Mouse (Mus musculus): ENCODE measurements around the gene Fzd4.

GRCm38 (mm10) chr7:89401136-89401858, 2.9 kb upstream of the Fzd4 start:
- TF ChIP-seq CTCF (IDR thresholded peaks at IDR 0.05; ENCODE audit: borderline replicate concordance, control insufficient read depth, extremely low read depth, insufficient read depth, low read length, poor library complexity) (no peak), POLR2A (IDR thresholded peaks at IDR 0.05; ENCODE audit: control insufficient read depth, extremely low read depth, insufficient read depth, low read length, poor library complexity) (no peak)

All from thymus, adult 2 months (tissue).